Mouse (Mus musculus) C3H10T1/2 (cell line): ENCODE measurements around the gene Btbd35f4. TPM values are rescaled to one million over a fixed set of nuclear protein-coding genes. Genes with fewer than 3 reads are reported as not detected.

Experiments used
- polyA plus RNA-seq, 2 experiments: library from polyadenylated mRNA; unstranded; fragments of >200 nt; fragmentation: generic; extraction: Trizol; gene quantifications; one replicate each; pipeline ENCODE4 v1.2.1; 2012; ENCODE audit warnings: missing spikeins in 2 of 2

Gene Btbd35f4
- not detected for polyA plus RNA-seq

DNA sequence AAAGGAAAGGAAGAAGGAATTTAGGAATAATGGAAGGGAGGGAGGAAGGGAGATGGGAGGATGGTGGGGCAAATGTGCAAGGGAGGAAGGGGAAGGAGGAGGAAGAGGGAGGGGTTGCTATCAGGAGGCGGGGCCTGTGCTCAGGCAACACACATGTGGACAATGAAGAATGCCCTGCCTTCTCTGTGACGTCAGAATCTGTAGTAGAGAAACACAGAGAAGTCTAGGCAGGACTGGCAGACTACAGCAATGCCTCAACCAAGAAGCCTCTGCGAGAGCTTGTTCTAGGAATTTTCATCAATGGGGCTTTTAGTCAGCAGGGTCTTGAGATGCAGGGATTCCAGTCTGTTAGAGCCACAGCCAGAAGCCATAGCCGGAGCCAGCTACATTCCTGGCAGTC is at the start of gene Btbd35f4:
Btbd35f4 (plus strand) TSS at position 301 of the 400 bp plus-strand sequence.

Other genes starting within 250 kb of the Btbd35f4 start
- gene Btbd35f27, start 151.6 kb downstream of the Btbd35f4 start, polyA plus RNA-seq, result not detected